Mouse (Mus musculus) embryonic fibroblast, embryonic 13.5 days (primary cell): ENCODE results near the gene Tff2.

Source experiments
- CTCF ChIP-seq: IDR thresholded peaks from 2 replicates; pipeline ENCODE4 v1.5.1; 2011; ENCODE audit warnings: mild to moderate bottlenecking, control low read depth, low read length, moderate library complexity, borderline replicate concordance; ENCODE audit not compliant: insufficient read depth
- POLR2A ChIP-seq: IDR thresholded peaks from 2 replicates; pipeline ENCODE4 v1.6.1; 2011; ENCODE audit warnings: low read depth, mild to moderate bottlenecking, control low read depth, low read length, moderate library complexity

DNA sequence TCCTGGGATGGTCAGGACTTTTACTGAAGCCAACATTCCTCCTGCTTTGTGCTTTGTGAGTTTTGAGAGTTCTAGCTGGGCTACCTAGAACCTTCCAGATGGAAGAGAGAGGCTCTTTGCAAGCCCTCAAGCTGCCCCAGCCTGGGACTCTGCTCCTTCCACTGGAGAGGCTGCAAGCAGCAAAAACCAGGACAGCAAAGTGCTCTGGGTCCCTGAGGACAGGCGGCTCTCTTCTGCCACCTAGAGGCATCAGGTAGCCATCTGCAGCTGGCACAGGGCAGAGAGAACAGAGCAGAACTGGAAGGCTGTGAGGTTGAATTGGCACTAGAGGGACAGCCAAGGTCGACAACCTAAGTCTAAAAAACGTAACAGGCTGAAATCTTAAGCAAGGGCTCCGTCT, 43.3 kb upstream of the Tff2 start:
- TF ChIP-seq CTCF (peak; percentile 88), POLR2A (no peak)
